Mouse (Mus musculus) forebrain, embryonic 11.5 days (tissue): ENCODE measurements around the gene Trappc6a. TPM values are rescaled to one million over a fixed set of nuclear protein-coding genes. Genes with fewer than 3 reads are reported as not detected.

Source experiments
- ATAC-seq: fragments of 200-750 bp; cut with Nextera tagmentation; replicated peaks from 2 replicates; pipeline ENCODE4 v1.8.0; 2017; ENCODE audit warnings: moderate TSS enrichment; ENCODE audit not compliant: low FRiP score
- DNase-seq: peaks from one replicate; pipeline ENCODE4 v3.0.0-alpha.2; 2017; ENCODE audit warnings: low spot score
- H3K27ac ChIP-seq: fragments of 300-500 bp; sonication (generic); 2 replicates; pipeline ENCODE4 v1.5.1; 2014; ENCODE audit warnings: low read depth, low read length
- H3K27me3 ChIP-seq: fragments of 300-500 bp; sonication (generic); 2 replicates; pipeline ENCODE4 v1.6.1; 2014; ENCODE audit warnings: mild to moderate bottlenecking, low read length, mixed read lengths; ENCODE audit not compliant: control insufficient read depth, insufficient read depth
- H3K36me3 ChIP-seq: fragments of 300-500 bp; sonication (generic); 2 replicates; pipeline ENCODE4 v1.6.1; 2014; ENCODE audit warnings: mild to moderate bottlenecking, low read length, moderate library complexity, mixed read lengths; ENCODE audit not compliant: control insufficient read depth, insufficient read depth
- H3K4me1 ChIP-seq: fragments of 300-500 bp; sonication (generic); replicated peaks from 2 replicates; pipeline ENCODE4 v1.6.1; 2014; ENCODE audit warnings: low read length, mixed read lengths; ENCODE audit not compliant: control insufficient read depth, insufficient read depth
- H3K4me2 ChIP-seq: fragments of 300-500 bp; sonication (generic); 2 replicates; pipeline ENCODE4 v1.6.1; 2014; ENCODE audit warnings: low read depth, mild to moderate bottlenecking, low read length, moderate library complexity, mixed read lengths; ENCODE audit not compliant: severe bottlenecking
- H3K4me3 ChIP-seq: fragments of 300-500 bp; sonication (generic); 2 replicates; pipeline ENCODE4 v1.5.1; 2014; ENCODE audit warnings: low read depth, low read length
- H3K9ac ChIP-seq: fragments of 300-500 bp; sonication (generic); 2 replicates; pipeline ENCODE4 v1.6.1; 2014; ENCODE audit warnings: low read length
- H3K9me3 ChIP-seq: fragments of 300-500 bp; sonication (generic); 2 replicates; pipeline ENCODE4 v1.6.1; 2016; ENCODE audit warnings: low read length, mixed read lengths; ENCODE audit not compliant: control insufficient read depth
- WGBS: fragments of 180-500 bp; shearing (Covaris S2); extraction: QIAGEN DNeasy Blood & Tissue Kit; methylation state at CpG from one replicate; pipeline ENCODE4 v1.1.7; 2014; 5-methylcytosine and 5-hydroxymethylcytosine counted together
- polyA plus RNA-seq: library from polyadenylated mRNA; unstranded; fragments of >200 nt; fragmentation: Nextera tagmentation; extraction: Ambion mirVana; gene quantifications from 2 replicates; pipeline ENCODE4 v1.2.1, GENCODE M21; 2014

The Trappc6a gene
- polyA plus RNA-seq, 1 experiment from 2014 or later, result 43.7 TPM

GRCm38 (mm10) chr7:19495521-19496213 is 12.5 kb upstream of the Trappc6a start:
- WGBS, result 74% methylated on average over 20 of the region's 20 CpGs
- no peak overlapping the region for H3K9ac ChIP-seq
- ATAC-seq (no peak), DNase-seq (no peak)
- no peaks in the 10 kb centered on the region for H3K9me3 ChIP-seq
- H3K4me2 ChIP-seq, result no peak overlapping the region
- no peak overlapping the region for H3K4me3 ChIP-seq
- H3K27me3 ChIP-seq, result peaks cover 16% of the 10 kb centered on the region
- H3K4me1 ChIP-seq, result no peaks in the 10 kb centered on the region; the same call in 1 of the 2 replicates
- H3K36me3 ChIP-seq, result no peaks in the 10 kb centered on the region
- H3K27ac ChIP-seq, result no peak overlapping the region

DNA sequence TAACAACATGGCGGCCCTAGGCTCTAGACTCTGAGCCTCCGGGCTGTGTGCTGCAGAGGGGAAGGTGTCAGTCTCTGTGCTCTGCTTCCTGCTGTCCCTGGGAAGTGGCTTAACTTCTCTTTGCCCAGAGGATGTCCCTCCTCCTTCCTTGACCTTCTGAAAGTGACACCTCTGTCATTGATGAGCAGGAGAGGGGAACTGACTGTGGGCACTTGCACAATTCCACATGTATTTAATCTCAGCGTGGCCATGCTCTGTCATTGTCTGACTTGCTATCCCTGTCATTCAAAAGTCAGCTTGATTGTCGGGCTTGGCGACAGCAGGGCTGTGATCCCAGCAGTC is 12.0 kb upstream of the Trappc6a start:
- Histone ChIP-seq H3K4me2 (no peak overlapping the region), H3K36me3 (no peaks in the 10 kb centered on the region), H3K4me1 (no peaks in the 10 kb centered on the region; the same call in 1 of the 2 replicates), H3K9ac (no peak overlapping the region), H3K9me3 (no peaks in the 10 kb centered on the region), H3K4me3 (no peak overlapping the region), H3K27me3 (peaks cover 11% of the 10 kb centered on the region), H3K27ac (no peak overlapping the region)
- DNase-seq (no peak), ATAC-seq (no peak)
- 75% methylated on average over 5 of the region's 5 CpGs for WGBS

DNA sequence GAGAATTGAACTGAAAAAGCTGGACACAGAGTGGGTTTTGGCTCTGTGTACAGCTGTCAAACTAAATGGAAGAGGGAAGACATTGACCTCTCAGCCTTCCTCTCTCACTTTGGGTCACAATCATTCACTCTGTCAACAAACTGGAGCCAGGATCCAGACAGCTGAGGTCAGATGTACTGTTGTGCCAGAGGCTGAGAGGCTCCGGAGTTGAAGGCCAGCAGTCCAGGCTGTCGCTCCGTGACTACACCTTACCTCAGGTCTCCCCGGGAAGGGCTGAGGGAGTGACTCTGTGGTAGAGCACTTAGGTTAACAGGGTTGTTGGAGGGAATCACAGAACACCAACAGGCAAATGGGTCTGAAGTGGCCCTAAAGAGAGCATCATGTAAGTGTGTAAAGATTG is 9.9 kb upstream of the Trappc6a start:
- Histone ChIP-seq H3K27me3 (no peaks in the 10 kb centered on the region), H3K9me3 (no peaks in the 10 kb centered on the region), H3K27ac (no peak overlapping the region), H3K9ac (no peak overlapping the region), H3K36me3 (no peaks in the 10 kb centered on the region), H3K4me2 (no peak overlapping the region), H3K4me3 (no peak overlapping the region), H3K4me1 (no peaks in the 10 kb centered on the region)
- WGBS, result 80% methylated on average over 4 of the region's 4 CpGs
- DNase-seq, result no peak
- ATAC-seq, result no peak

- no peaks in the 10 kb centered on the region for H3K27me3 ChIP-seq
- no peak overlapping the region for H3K4me2 ChIP-seq
- no peak for ATAC-seq
- WGBS, result 78% methylated on average over 12 of the region's 12 CpGs
- DNase-seq, result no peak
- no peak overlapping the region for H3K27ac ChIP-seq
- H3K9ac ChIP-seq, result no peak overlapping the region
- no peak overlapping the region for H3K4me3 ChIP-seq
- H3K36me3 ChIP-seq, result no peaks in the 10 kb centered on the region
- no peaks in the 10 kb centered on the region for H3K9me3 ChIP-seq
- H3K4me1 ChIP-seq, result no peaks in the 10 kb centered on the region
Measured at GRCm38 (mm10) chr7:19500420-19501363, 7.5 kb upstream of the Trappc6a start.

- H3K4me1 ChIP-seq, result peaks cover 2% of the 10 kb centered on the region; the same call in 1 of the 2 replicates
- DNase-seq (no peak), ATAC-seq (no peak)
- no peaks in the 10 kb centered on the region for H3K9me3 ChIP-seq
- no peaks in the 10 kb centered on the region for H3K36me3 ChIP-seq
- WGBS, result 79% methylated on average over 4 of the region's 4 CpGs
- no peaks in the 10 kb centered on the region for H3K27me3 ChIP-seq
- no peak overlapping the region for H3K4me3 ChIP-seq
- H3K27ac ChIP-seq, result no peak overlapping the region
- no peak overlapping the region for H3K9ac ChIP-seq
- H3K4me2 ChIP-seq, result no peak overlapping the region
Measured at GRCm38 (mm10) chr7:19501658-19502057, 6.5 kb upstream of the Trappc6a start.

- Histone ChIP-seq H3K4me2 (no peak overlapping the region), H3K4me1 (peaks cover 9% of the 10 kb centered on the region; the same call in 1 of the 2 replicates), H3K9ac (no peak overlapping the region), H3K36me3 (no peaks in the 10 kb centered on the region), H3K27ac (no peak overlapping the region), H3K4me3 (no peak overlapping the region), H3K9me3 (no peaks in the 10 kb centered on the region), H3K27me3 (no peaks in the 10 kb centered on the region)
- WGBS, result 43% methylated on average over 5 of the region's 5 CpGs
- ATAC-seq, result no peak
- DNase-seq, result peak; percentile 68
Measured at GRCm38 (mm10) chr7:19503481-19504068, 4.6 kb upstream of the Trappc6a start.

DNA sequence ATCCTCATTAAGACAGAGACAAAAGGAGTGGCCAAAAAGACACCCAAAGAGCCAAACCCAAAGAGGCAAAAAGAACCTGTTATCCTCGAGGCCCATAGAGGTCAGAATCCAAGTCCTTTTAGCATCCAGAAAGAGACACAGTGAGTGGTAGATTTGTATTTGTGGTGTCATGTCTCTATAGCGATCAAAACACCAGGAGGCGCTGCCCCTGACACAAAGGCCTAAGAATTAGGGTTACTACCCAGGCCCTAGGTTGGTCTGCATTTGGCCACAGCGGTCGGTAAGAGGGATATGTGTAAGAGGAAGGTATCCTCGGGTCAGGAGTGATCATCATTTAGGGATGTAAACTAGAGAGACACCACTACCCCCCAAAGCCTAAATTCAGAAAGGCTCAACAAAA is 1.9 kb upstream of the Trappc6a start:
- no peak for DNase-seq
- H3K27me3 ChIP-seq, result no peaks in the 10 kb centered on the region
- no peak overlapping the region; the same call in 1 of the 2 replicates for H3K9ac ChIP-seq
- H3K9me3 ChIP-seq, result no peaks in the 10 kb centered on the region
- H3K4me1 ChIP-seq, result peaks cover 12% of the 10 kb centered on the region
- H3K36me3 ChIP-seq, result no peaks in the 10 kb centered on the region
- no peak overlapping the region for H3K27ac ChIP-seq
- WGBS, result 24% methylated on average over 6 of the region's 6 CpGs
- no peak for ATAC-seq
- H3K4me3 ChIP-seq, result no peak overlapping the region
- H3K4me2 ChIP-seq, result peak overlapping the region; percentile 94

GRCm38 (mm10) chr7:19506969-19507611 is 1.1 kb upstream of the Trappc6a start:
- Histone ChIP-seq H3K9me3 (no peaks in the 10 kb centered on the region), H3K4me2 (peak overlapping the region; percentile 94), H3K4me3 (peak overlapping the region; percentile 72), H3K27ac (peak overlapping the region; percentile 37; the same call in 1 of the 2 replicates), H3K9ac (peak overlapping the region; percentile 65), H3K27me3 (no peaks in the 10 kb centered on the region), H3K36me3 (no peaks in the 10 kb centered on the region), H3K4me1 (peaks cover 12% of the 10 kb centered on the region)
- ATAC-seq (peak; percentile 28; the same call in 1 of the 2 replicates), DNase-seq (peak; percentile 89)
- WGBS, result under 1% methylated on average over 56 of the region's 71 CpGs
